Mouse (Mus musculus) testis, adult 2 months (tissue): Measurements from ENCODE around the gene Samsn1.

Experiments used
- CTCF ChIP-seq: fragments of 200-500 bp; IDR thresholded peaks from 2 replicates; pipeline ENCODE4 v1.5.1; 2012; ENCODE audit warnings: low read depth, mild to moderate bottlenecking, inconsistent platforms, low read length, moderate library complexity; ENCODE audit not compliant: control insufficient read depth, insufficient read depth, insufficient replicate concordance
- POLR2A ChIP-seq: fragments of 200-500 bp; IDR thresholded peaks from 2 replicates; pipeline ENCODE4 v1.6.1; 2012; ENCODE audit warnings: low read depth, mild to moderate bottlenecking, inconsistent platforms, low read length, moderate library complexity; ENCODE audit not compliant: control insufficient read depth

- TF ChIP-seq CTCF (no peak), POLR2A (no peak)
These were observed 179.1 kb downstream of the Samsn1 start for GRCm38 (mm10) chr16:75843031-75843430.
